Mouse (Mus musculus): ENCODE results near the gene Uqcc2. TPM values are rescaled to one million over a fixed set of nuclear protein-coding genes. Genes with fewer than 3 reads are reported as not detected.

The Uqcc2 gene
- polyA plus RNA-seq, 1 experiment, result 218 TPM

DNA sequence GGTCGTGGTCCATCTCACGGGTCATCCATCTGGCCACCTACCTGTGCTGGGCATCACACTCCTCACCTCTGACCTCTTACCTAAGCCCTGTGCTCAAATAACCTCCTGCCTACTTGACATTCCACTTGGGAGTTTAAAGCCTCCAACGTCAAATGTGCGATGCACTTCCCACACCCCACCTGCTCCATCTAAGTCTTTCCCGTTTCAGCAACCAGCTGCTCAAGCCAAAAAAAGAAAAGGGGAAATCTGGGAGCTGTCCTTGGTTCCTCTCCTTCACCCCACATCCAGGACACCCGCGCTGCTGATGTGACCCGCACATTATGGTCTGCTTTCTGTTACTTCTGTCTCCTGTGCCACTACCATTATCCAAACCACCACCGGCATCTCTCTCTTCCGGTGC lies 1.5 kb downstream of the Uqcc2 start:
- peaks cover 4% of the 10 kb centered on the region for H3K4me1 ChIP-seq (ENCODE audit: control insufficient read depth, insufficient read depth, low read length)
- H3K27ac ChIP-seq (ENCODE audit: insufficient read depth, low read depth, low read length), result no peak overlapping the region
- no peak for DNase-seq
- H3K36me3 ChIP-seq (ENCODE audit: control insufficient read depth, insufficient read depth, low read length), result no peaks in the 10 kb centered on the region
- 89% methylated on average over 10 of the region's 10 CpGs for WGBS
- no peak overlapping the region for H3K4me3 ChIP-seq (ENCODE audit: insufficient read depth, low read depth, low read length)
- H3K27me3 ChIP-seq (replicated peaks; ENCODE audit: control insufficient read depth, insufficient read depth, low read length), result no peaks in the 10 kb centered on the region
- TF ChIP-seq POLR2A (IDR thresholded peaks at IDR 0.05; ENCODE audit: low read depth, low read length) (no peak), CTCF (conservative IDR thresholded peaks at IDR 0.05; ENCODE audit: insufficient read depth, insufficient read length, low read depth, low read length) (no peak)

DNA sequence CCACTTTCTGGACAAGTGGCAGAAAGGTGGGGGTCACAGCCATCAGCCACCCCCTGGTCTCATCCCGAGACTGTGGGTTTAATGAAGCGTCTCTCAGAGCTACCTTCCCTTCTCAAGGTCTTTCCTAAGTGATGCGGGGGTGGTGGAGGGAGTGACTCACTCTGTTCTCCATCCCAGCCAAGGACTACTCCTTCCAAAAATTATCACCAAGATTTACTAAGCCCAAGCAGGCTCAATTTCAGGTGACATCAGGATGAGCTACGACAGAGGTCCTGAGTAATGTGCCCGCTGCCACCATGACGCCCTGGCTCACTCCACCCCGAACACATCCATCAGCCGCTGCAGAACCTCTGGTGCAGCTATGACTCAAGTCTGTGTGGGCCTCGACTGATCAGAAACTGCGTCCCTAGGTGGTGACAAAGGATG lies 2.5 kb downstream of the Uqcc2 start:
- Histone ChIP-seq H3K27me3 (replicated peaks; ENCODE audit: control insufficient read depth, insufficient read depth, low read length) (no peaks in the 10 kb centered on the region), H3K27ac (ENCODE audit: insufficient read depth, low read depth, low read length) (no peak overlapping the region), H3K4me3 (ENCODE audit: insufficient read depth, low read depth, low read length) (no peak overlapping the region), H3K36me3 (ENCODE audit: control insufficient read depth, insufficient read depth, low read length) (no peaks in the 10 kb centered on the region), H3K4me1 (ENCODE audit: control insufficient read depth, insufficient read depth, low read length) (peaks cover 4% of the 10 kb centered on the region)
- DNase-seq, result no peak
- no peak for TF ChIP-seq CTCF (conservative IDR thresholded peaks at IDR 0.05; ENCODE audit: insufficient read depth, insufficient read length, low read depth, low read length)
- TF ChIP-seq POLR2A (IDR thresholded peaks at IDR 0.05; ENCODE audit: low read depth, low read length), result no peak
- 80% methylated on average over 10 of the region's 10 CpGs for WGBS

DNA sequence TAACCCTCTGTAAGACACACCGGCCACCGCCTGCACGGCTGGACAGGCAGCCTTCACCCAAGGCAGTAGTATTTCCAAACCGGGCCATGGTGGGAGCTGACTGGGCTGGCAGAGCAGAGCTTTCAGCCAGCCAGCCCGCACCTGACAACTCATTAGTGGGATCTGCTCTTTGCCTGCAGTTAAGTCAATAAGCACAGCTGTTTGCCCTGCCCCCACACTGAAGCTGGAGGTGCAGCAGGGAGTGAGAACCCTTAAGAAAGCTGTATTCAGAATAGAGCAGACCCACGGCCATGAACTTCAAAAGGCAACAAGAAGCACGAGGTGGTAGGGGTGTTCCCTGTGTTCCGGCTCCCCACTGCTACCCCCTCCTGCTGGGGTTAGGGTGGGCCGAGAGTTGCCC lies 3.5 kb downstream of the Uqcc2 start:
- DNase-seq, result no peak
- 62% methylated on average over 9 of the region's 9 CpGs for WGBS
- no peaks in the 10 kb centered on the region for H3K27me3 ChIP-seq (replicated peaks; ENCODE audit: control insufficient read depth, insufficient read depth, low read length)
- TF ChIP-seq POLR2A (IDR thresholded peaks at IDR 0.05; ENCODE audit: low read depth, low read length) (no peak), CTCF (conservative IDR thresholded peaks at IDR 0.05; ENCODE audit: insufficient read depth, insufficient read length, low read depth, low read length) (no peak)
- no peaks in the 10 kb centered on the region for H3K36me3 ChIP-seq (ENCODE audit: control insufficient read depth, insufficient read depth, low read length)
- H3K4me3 ChIP-seq (ENCODE audit: insufficient read depth, low read depth, low read length), result no peak overlapping the region
- no peak overlapping the region for H3K27ac ChIP-seq (ENCODE audit: insufficient read depth, low read depth, low read length)
- peaks cover 4% of the 10 kb centered on the region for H3K4me1 ChIP-seq (ENCODE audit: control insufficient read depth, insufficient read depth, low read length)

DNA sequence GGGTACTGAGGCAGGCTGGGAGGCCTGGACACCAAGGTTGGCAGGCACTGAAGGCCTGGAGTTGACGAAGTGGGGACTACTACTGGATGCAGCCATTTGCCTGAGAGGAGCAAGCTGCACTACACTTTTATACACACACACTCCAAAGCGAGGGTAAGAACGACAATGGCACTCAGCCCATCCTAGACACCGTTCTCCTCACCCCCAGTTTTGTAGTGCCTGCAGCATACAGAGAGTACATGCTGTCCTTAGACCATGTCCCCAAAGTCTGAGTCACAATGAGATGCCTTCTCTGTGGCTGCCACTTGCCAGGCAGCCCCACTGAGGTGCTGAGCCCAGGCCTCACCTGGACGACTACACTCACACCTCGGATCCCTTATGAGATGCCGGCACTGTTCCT lies 3.9 kb downstream of the Uqcc2 start:
- Histone ChIP-seq H3K4me1 (ENCODE audit: control insufficient read depth, insufficient read depth, low read length) (peaks cover 4% of the 10 kb centered on the region), H3K27ac (ENCODE audit: insufficient read depth, low read depth, low read length) (no peak overlapping the region), H3K4me3 (ENCODE audit: insufficient read depth, low read depth, low read length) (no peak overlapping the region), H3K36me3 (ENCODE audit: control insufficient read depth, insufficient read depth, low read length) (no peaks in the 10 kb centered on the region), H3K27me3 (replicated peaks; ENCODE audit: control insufficient read depth, insufficient read depth, low read length) (no peaks in the 10 kb centered on the region)
- no peak for DNase-seq
- 84% methylated on average over 7 of the region's 7 CpGs for WGBS
- TF ChIP-seq CTCF (conservative IDR thresholded peaks at IDR 0.05; ENCODE audit: insufficient read depth, insufficient read length, low read depth, low read length), result no peak
- no peak for TF ChIP-seq POLR2A (IDR thresholded peaks at IDR 0.05; ENCODE audit: low read depth, low read length)

DNA sequence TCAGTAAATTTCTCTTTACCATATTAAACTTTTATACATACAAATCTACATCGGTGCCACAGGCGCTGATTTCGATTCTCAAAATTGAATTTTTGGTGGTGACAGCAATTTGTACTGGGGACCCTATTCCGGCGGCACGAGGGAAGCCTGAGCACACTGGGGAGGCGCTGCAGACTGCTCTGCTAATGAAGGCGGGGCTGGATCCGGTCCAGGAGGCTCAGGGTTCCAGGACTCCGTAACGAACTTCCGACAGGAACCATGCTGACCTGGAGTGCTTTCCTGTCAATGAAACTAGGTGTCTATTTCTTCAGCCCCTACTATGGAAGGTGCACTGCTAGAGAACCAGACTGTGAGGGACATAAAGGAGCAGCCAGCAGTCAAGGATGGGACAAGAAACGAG lies 4.4 kb downstream of the Uqcc2 start:
- TF ChIP-seq CTCF (conservative IDR thresholded peaks at IDR 0.05; ENCODE audit: insufficient read depth, insufficient read length, low read depth, low read length) (no peak), POLR2A (IDR thresholded peaks at IDR 0.05; ENCODE audit: low read depth, low read length) (no peak)
- no peak for DNase-seq
- H3K4me1 ChIP-seq (ENCODE audit: control insufficient read depth, insufficient read depth, low read length), result peaks cover 4% of the 10 kb centered on the region
- no peak overlapping the region for H3K27ac ChIP-seq (ENCODE audit: insufficient read depth, low read depth, low read length)
- H3K27me3 ChIP-seq (replicated peaks; ENCODE audit: control insufficient read depth, insufficient read depth, low read length), result no peaks in the 10 kb centered on the region
- H3K4me3 ChIP-seq (ENCODE audit: insufficient read depth, low read depth, low read length), result no peak overlapping the region
- no peaks in the 10 kb centered on the region for H3K36me3 ChIP-seq (ENCODE audit: control insufficient read depth, insufficient read depth, low read length)
- 57% methylated on average over 13 of the region's 13 CpGs for WGBS

DNA sequence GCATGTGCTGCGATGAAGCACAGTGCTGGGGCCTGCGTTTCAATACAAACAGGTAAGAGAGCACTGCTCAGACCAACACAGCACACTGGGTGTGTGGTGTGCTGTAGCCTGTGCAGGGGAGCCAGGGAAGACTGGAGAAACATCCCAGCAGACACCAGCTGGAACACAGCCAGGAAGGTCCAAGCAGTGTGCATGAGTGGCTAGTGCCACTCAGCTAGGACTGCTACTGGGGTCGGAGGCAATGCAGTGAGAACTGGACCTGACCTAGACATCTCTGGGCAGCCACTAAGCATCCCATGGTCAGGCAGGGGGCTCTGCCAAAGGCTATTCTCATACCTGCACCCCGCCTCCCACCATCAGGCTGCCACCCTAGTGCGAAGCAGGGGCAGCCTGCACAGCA lies 5.5 kb downstream of the Uqcc2 start:
- H3K27ac ChIP-seq (ENCODE audit: insufficient read depth, low read depth, low read length), result no peak overlapping the region
- WGBS, result 93% methylated on average over 5 of the region's 5 CpGs
- no peaks in the 10 kb centered on the region for H3K27me3 ChIP-seq (replicated peaks; ENCODE audit: control insufficient read depth, insufficient read depth, low read length)
- no peak for DNase-seq
- H3K4me1 ChIP-seq (ENCODE audit: control insufficient read depth, insufficient read depth, low read length), result peaks cover 2% of the 10 kb centered on the region
- TF ChIP-seq CTCF (conservative IDR thresholded peaks at IDR 0.05; ENCODE audit: insufficient read depth, insufficient read length, low read depth, low read length) (no peak), POLR2A (IDR thresholded peaks at IDR 0.05; ENCODE audit: low read depth, low read length) (no peak)
- H3K36me3 ChIP-seq (ENCODE audit: control insufficient read depth, insufficient read depth, low read length), result no peaks in the 10 kb centered on the region
- H3K4me3 ChIP-seq (ENCODE audit: insufficient read depth, low read depth, low read length), result no peak overlapping the region

DNA sequence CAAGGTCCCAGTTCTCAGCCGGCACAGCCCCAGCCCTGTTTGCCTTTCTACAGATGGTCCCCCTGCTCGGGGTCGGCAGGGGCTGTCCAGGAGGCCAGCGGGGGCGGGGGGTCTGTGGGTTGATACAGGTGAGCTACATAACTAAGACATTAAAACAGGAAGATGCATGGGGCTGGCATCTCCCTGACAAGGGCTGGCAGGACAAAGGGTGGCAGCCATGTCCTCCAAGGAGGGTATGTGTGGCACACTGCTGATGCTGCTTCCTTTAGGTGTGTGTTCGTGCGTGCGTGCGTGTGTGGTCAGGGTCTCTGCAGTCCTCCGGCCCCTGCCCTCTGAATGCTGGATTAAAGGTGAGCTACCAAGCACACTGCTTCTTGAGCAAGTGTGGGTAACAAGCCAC lies 6.7 kb downstream of the Uqcc2 start:
- Histone ChIP-seq H3K4me1 (ENCODE audit: control insufficient read depth, insufficient read depth, low read length) (no peaks in the 10 kb centered on the region), H3K4me3 (ENCODE audit: insufficient read depth, low read depth, low read length) (no peak overlapping the region), H3K27me3 (replicated peaks; ENCODE audit: control insufficient read depth, insufficient read depth, low read length) (no peaks in the 10 kb centered on the region), H3K27ac (ENCODE audit: insufficient read depth, low read depth, low read length) (no peak overlapping the region), H3K36me3 (ENCODE audit: control insufficient read depth, insufficient read depth, low read length) (no peaks in the 10 kb centered on the region)
- no peak for DNase-seq
- 83% methylated on average over 10 of the region's 10 CpGs for WGBS
- TF ChIP-seq POLR2A (IDR thresholded peaks at IDR 0.05; ENCODE audit: low read depth, low read length), result no peak
- TF ChIP-seq CTCF (conservative IDR thresholded peaks at IDR 0.05; ENCODE audit: insufficient read depth, insufficient read length, low read depth, low read length), result no peak
